Mouse (Mus musculus) layer of hippocampus, adult 18-20 months (tissue): Measurements from ENCODE around the gene Serpinb6c. TPM values are rescaled to one million over a fixed set of nuclear protein-coding genes. Genes with fewer than 3 reads are reported as not detected.
"Not testable (repeated sequence)": the region's sequence is repeated elsewhere in the genome, so short reads cannot be mapped to it uniquely, and the experiment has no call there.

Source experiments
- DNase-seq, 2 experiments: peaks; one replicate each; pipeline ENCODE4 v3.0.0; 2022; ENCODE audit warnings: low spot score in 2 of 2
- long read RNA-seq: library from polyadenylated mRNA; stranded (forward); transcript quantifications from one replicate; pipeline ENCODE4 v2.0.0, GENCODE M21; 2021
- total RNA-seq, 2 experiments: library from RNA; stranded (reverse); gene quantifications; 2 replicates each; pipeline ENCODE4 v1.2.3; 2021

The Serpinb6c gene
- total RNA-seq, result under 1 TPM; 0.25 to 0.47 TPM
- long read RNA-seq, result 0 reads

- no peak for DNase-seq
Observed at GRCm38 (mm10) chr13:33905176-33905954, at the start of gene Serpinb6c. Gene Serpinb6c (minus strand): TSS chr13:33905708.

GRCm38 (mm10) chr13:33952947-33953346 lies 47.4 kb upstream of the Serpinb6c start:
- DNase-seq, result no peak

GRCm38 (mm10) chr13:33952075-33952449 lies 46.6 kb upstream of the Serpinb6c start:
- DNase-seq, result no peak

GRCm38 (mm10) chr13:33951308-33952074 lies 46.0 kb upstream of the Serpinb6c start:
- DNase-seq, result no peak

GRCm38 (mm10) chr13:33942212-33942779 lies 36.8 kb upstream of the Serpinb6c start:
- DNase-seq, result peak in 1 of 2 experiments; percentile 17

GRCm38 (mm10) chr13:33941288-33941808 lies 35.8 kb upstream of the Serpinb6c start:
- DNase-seq, result no peak

- DNase-seq, result not testable (repeated sequence)
Observed at GRCm38 (mm10) chr13:33937587-33937986, 32.1 kb upstream of the Serpinb6c start.

GRCm38 (mm10) chr13:33937151-33937550 lies 31.6 kb upstream of the Serpinb6c start:
- DNase-seq, result no peak

GRCm38 (mm10) chr13:33935465-33936181 lies 30.1 kb upstream of the Serpinb6c start:
- DNase-seq, result peak; percentile 35 to 59

- DNase-seq, result no peak
Observed at GRCm38 (mm10) chr13:33934743-33935142, 29.2 kb upstream of the Serpinb6c start.

- no peak for DNase-seq
Observed at GRCm38 (mm10) chr13:33930912-33931311, 25.4 kb upstream of the Serpinb6c start.

- DNase-seq, result no peak
Observed at GRCm38 (mm10) chr13:33930281-33930680, 24.8 kb upstream of the Serpinb6c start.

GRCm38 (mm10) chr13:33921699-33922098 lies 16.2 kb upstream of the Serpinb6c start:
- no peak for DNase-seq

GRCm38 (mm10) chr13:33921041-33921440 lies 15.5 kb upstream of the Serpinb6c start:
- DNase-seq, result no peak

- DNase-seq, result no peak
Observed at GRCm38 (mm10) chr13:33906821-33907220, 1.3 kb upstream of the Serpinb6c start.

GRCm38 (mm10) chr13:33903290-33903689 lies 2.2 kb downstream of the Serpinb6c start:
- DNase-seq, result no peak

- peak in 1 of 2 experiments; percentile 26 for DNase-seq
Observed at GRCm38 (mm10) chr13:33894207-33894606, 11.3 kb downstream of the Serpinb6c start.

- no peak for DNase-seq
Observed at GRCm38 (mm10) chr13:33843308-33843707, 62.2 kb downstream of the Serpinb6c start, which contains the start of gene Serpinb6e. Gene Serpinb6e (minus strand): TSS chr13:33843408.

GRCm38 (mm10) chr13:33830751-33831150 lies 74.8 kb downstream of the Serpinb6c start:
- no peak for DNase-seq
